Mouse (Mus musculus): Measurements from ENCODE around the gene Dnajc7.

- TF ChIP-seq CTCF (IDR thresholded peaks at IDR 0.05; ENCODE audit: low read depth) (no peak), EP300 (IDR thresholded peaks at IDR 0.05; ENCODE audit: low read depth) (no peak)
Measured at GRCm38 (mm10) chr11:100605451-100605850, 14.5 kb downstream of the Dnajc7 start.
